Mouse (Mus musculus) MEL (cell line): ENCODE results near the gene Hist1h2bc. TPM values are rescaled to one million over a fixed set of nuclear protein-coding genes. Genes with fewer than 3 reads are reported as not detected.

ENCODE experiments used
- DNase-seq: peaks from one replicate; pipeline ENCODE4 v3.0.0; 2011; ENCODE audit warnings: low read depth, low spot score
- H3K27ac ChIP-seq: 2 replicates; pipeline ENCODE4 v1.5.1; 2012; ENCODE audit warnings: low read depth, mild to moderate bottlenecking, control low read depth, low read length, moderate library complexity; ENCODE audit not compliant: control insufficient read depth
- H3K27me3 ChIP-seq, 2 experiments: fragments of 150-350 bp in 1 of 2; sonication (generic) in 1 of 2; 2 replicates each; pipeline ENCODE4 v1.6.1; 2012; ENCODE audit warnings: low read length in 2 of 2, mild to moderate bottlenecking in 2 of 2, improper control_type of control experiment in 1 of 2, moderate library complexity in 1 of 2; ENCODE audit not compliant: insufficient read depth in 2 of 2, control insufficient read depth in 1 of 2
- H3K36me3 ChIP-seq, 2 experiments: 2 replicates each; pipeline ENCODE4 v1.6.1; 2012 to 2014; ENCODE audit warnings: low read length in 2 of 2, improper control_type of control experiment in 1 of 2, inconsistent platforms in 1 of 2, mild to moderate bottlenecking in 1 of 2; ENCODE audit not compliant: insufficient read depth in 2 of 2, control insufficient read depth in 1 of 2
- H3K4me1 ChIP-seq, 2 experiments: fragments of 150-350 bp in 1 of 2; sonication (generic) in 1 of 2; 2 replicates each; pipeline ENCODE4 v1.6.1; 2012; ENCODE audit warnings: low read length in 2 of 2, improper control_type of control experiment in 1 of 2, mild to moderate bottlenecking in 1 of 2; ENCODE audit not compliant: insufficient read depth in 2 of 2, control insufficient read depth in 1 of 2
- H3K4me3 ChIP-seq, 2 experiments: fragments of 150-350 bp in 1 of 2; sonication (generic) in 1 of 2; 2 replicates each; pipeline ENCODE4 v1.5.1; 2012; ENCODE audit warnings: low read depth in 2 of 2, low read length in 2 of 2, mild to moderate bottlenecking in 2 of 2, moderate library complexity in 2 of 2, control low read depth in 1 of 2, improper control_type of control experiment in 1 of 2; ENCODE audit not compliant: control insufficient read depth in 1 of 2, insufficient read depth in 1 of 2
- H3K79me2 ChIP-seq: 2 replicates; pipeline ENCODE4 v1.6.1; 2012; ENCODE audit warnings: mild to moderate bottlenecking, low read length, moderate library complexity; ENCODE audit not compliant: control insufficient read depth, poor library complexity, insufficient read depth
- H3K9ac ChIP-seq: 2 replicates; pipeline ENCODE4 v1.6.1; 2012; ENCODE audit warnings: low read depth, mild to moderate bottlenecking, control low read depth, low read length, moderate library complexity; ENCODE audit not compliant: control insufficient read depth, poor library complexity, severe bottlenecking
- H3K9me3 ChIP-seq: fragments of 150-350 bp; sonication (generic); replicated peaks from 2 replicates; pipeline ENCODE4 v1.6.1; 2012; ENCODE audit warnings: mild to moderate bottlenecking, low read length, improper control_type of control experiment, moderate library complexity; ENCODE audit not compliant: insufficient read depth
- BHLHE40 ChIP-seq: IDR thresholded peaks from 2 replicates; pipeline ENCODE4 v1.6.1; 2012; ENCODE audit warnings: low read depth, mild to moderate bottlenecking, inconsistent platforms, low read length, improper control_type of control experiment, borderline replicate concordance
- CTCF ChIP-seq, 3 experiments: IDR thresholded peaks in 2 of 3; conservative IDR thresholded peaks in 1 of 3; 2 replicates each; pipeline ENCODE4 v1.5.1; 2011 to 2012; ENCODE audit warnings: low read length in 3 of 3, low read depth in 2 of 3, mild to moderate bottlenecking in 2 of 3, improper control_type of control experiment in 1 of 3, inconsistent platforms in 1 of 3, mixed read lengths in 1 of 3, moderate library complexity in 1 of 3; ENCODE audit not compliant: control insufficient read depth in 1 of 3, insufficient read depth in 1 of 3, poor library complexity in 1 of 3, severe bottlenecking in 1 of 3
- E2F4 ChIP-seq: IDR thresholded peaks from 2 replicates; pipeline ENCODE4 v1.6.1; 2011; ENCODE audit warnings: low read depth, low read length, improper control_type of control experiment, borderline replicate concordance
- ELF1 ChIP-seq: IDR thresholded peaks from 2 replicates; pipeline ENCODE4 v1.6.1; 2014; ENCODE audit warnings: low read depth, mild to moderate bottlenecking, inconsistent platforms, low read length, improper control_type of control experiment, moderate library complexity
- EP300 ChIP-seq, 2 experiments: IDR thresholded peaks; 2 replicates each; pipeline ENCODE4 v1.6.1; 2011; ENCODE audit warnings: improper control_type of control experiment in 2 of 2, low read length in 2 of 2, low read depth in 1 of 2, mild to moderate bottlenecking in 1 of 2
- GABPA ChIP-seq: IDR thresholded peaks from 2 replicates; pipeline ENCODE4 v1.6.1; 2012; ENCODE audit warnings: low read depth, mild to moderate bottlenecking, inconsistent platforms, low read length, improper control_type of control experiment, moderate library complexity
- GATA1 ChIP-seq: IDR thresholded peaks from 2 replicates; pipeline ENCODE4 v1.6.1; 2011; ENCODE audit warnings: low read depth, low read length, improper control_type of control experiment
- HCFC1 ChIP-seq: IDR thresholded peaks from 2 replicates; pipeline ENCODE4 v1.6.1; 2012; ENCODE audit warnings: low read depth, mild to moderate bottlenecking, inconsistent platforms, low read length, improper control_type of control experiment, moderate library complexity
- JUND ChIP-seq: IDR thresholded peaks from 2 replicates; pipeline ENCODE4 v1.6.1; 2011; ENCODE audit warnings: low read depth, mild to moderate bottlenecking, improper control_type of control experiment, low read length
- MAFK ChIP-seq: IDR thresholded peaks from 2 replicates; pipeline ENCODE4 v1.6.1; 2011; ENCODE audit warnings: low read depth, mild to moderate bottlenecking, low read length, improper control_type of control experiment, borderline replicate concordance
- MAX ChIP-seq: IDR thresholded peaks from 2 replicates; pipeline ENCODE4 v1.6.1; 2011; ENCODE audit warnings: low read length, improper control_type of control experiment
- MAZ ChIP-seq: IDR thresholded peaks from 2 replicates; pipeline ENCODE4 v1.6.1; 2012; ENCODE audit warnings: low read depth, mild to moderate bottlenecking, inconsistent platforms, low read length, improper control_type of control experiment
- MEF2A ChIP-seq: IDR thresholded peaks from 2 replicates; pipeline ENCODE4 v1.6.1; 2014; ENCODE audit warnings: low read depth, mild to moderate bottlenecking, inconsistent platforms, low read length, improper control_type of control experiment; ENCODE audit not compliant: poor library complexity, insufficient replicate concordance, severe bottlenecking; ENCODE audit errors: extremely low read depth
- MXI1 ChIP-seq: IDR thresholded peaks from 2 replicates; pipeline ENCODE4 v1.6.1; 2011; ENCODE audit warnings: mild to moderate bottlenecking, low read depth, low read length, improper control_type of control experiment
- MYB ChIP-seq: IDR thresholded peaks from 2 replicates; pipeline ENCODE4 v1.6.1; 2011; ENCODE audit warnings: mild to moderate bottlenecking, low read depth, low read length, improper control_type of control experiment
- MYC ChIP-seq: IDR thresholded peaks from 2 replicates; pipeline ENCODE4 v1.6.1; 2011; ENCODE audit warnings: low read depth, mild to moderate bottlenecking, low read length, improper control_type of control experiment, moderate library complexity
- NELFE ChIP-seq: IDR thresholded peaks from 2 replicates; pipeline ENCODE4 v1.6.1; 2011; ENCODE audit warnings: low read depth, low read length, improper control_type of control experiment
- POLR2A ChIP-seq, 2 experiments: IDR thresholded peaks; 2 replicates each; pipeline ENCODE4 v1.6.1; 2011 to 2012; ENCODE audit warnings: low read length in 2 of 2, mild to moderate bottlenecking in 2 of 2, control low read depth in 1 of 2, improper control_type of control experiment in 1 of 2, low read depth in 1 of 2, moderate library complexity in 1 of 2; ENCODE audit not compliant: control insufficient read depth in 1 of 2, insufficient read depth in 1 of 2, poor library complexity in 1 of 2
- POLR2AphosphoS2 ChIP-seq: IDR thresholded peaks from 2 replicates; pipeline ENCODE4 v1.6.1; 2011; ENCODE audit warnings: low read length, improper control_type of control experiment
- POLR2AphosphoS5 ChIP-seq: IDR thresholded peaks from 2 replicates; pipeline ENCODE4 v1.6.1; 2012; ENCODE audit warnings: low read depth, borderline replicate concordance, mild to moderate bottlenecking, inconsistent platforms, low read length, moderate library complexity, mixed read lengths
- RAD21 ChIP-seq: IDR thresholded peaks from 2 replicates; pipeline ENCODE4 v1.6.1; 2011; ENCODE audit warnings: mild to moderate bottlenecking, low read depth, low read length, improper control_type of control experiment
- RCOR1 ChIP-seq: IDR thresholded peaks from 2 replicates; pipeline ENCODE4 v1.6.1; 2012; ENCODE audit warnings: low read depth, mild to moderate bottlenecking, inconsistent platforms, low read length, improper control_type of control experiment
- SIN3A ChIP-seq: IDR thresholded peaks from 2 replicates; pipeline ENCODE4 v1.6.1; 2012; ENCODE audit warnings: low read length, improper control_type of control experiment, inconsistent platforms
- SMC3 ChIP-seq: IDR thresholded peaks from 2 replicates; pipeline ENCODE4 v1.6.1; 2011; ENCODE audit warnings: low read depth, low read length, improper control_type of control experiment
- TAL1 ChIP-seq: IDR thresholded peaks from 2 replicates; pipeline ENCODE4 v1.6.1; 2012; ENCODE audit warnings: mild to moderate bottlenecking, inconsistent platforms, low read length, moderate library complexity, mixed read lengths
- TBP ChIP-seq: IDR thresholded peaks from 2 replicates; pipeline ENCODE4 v1.8.0; 2011; ENCODE audit warnings: low read depth, low read length, improper control_type of control experiment
- TCF12 ChIP-seq: IDR thresholded peaks from 2 replicates; pipeline ENCODE4 v1.6.1; 2014; ENCODE audit warnings: low read depth, mild to moderate bottlenecking, inconsistent platforms, low read length, improper control_type of control experiment, moderate library complexity
- UBTF ChIP-seq: IDR thresholded peaks from 2 replicates; pipeline ENCODE4 v1.6.1; 2012; ENCODE audit warnings: low read depth, mild to moderate bottlenecking, inconsistent platforms, low read length, improper control_type of control experiment, moderate library complexity, borderline replicate concordance; ENCODE audit not compliant: insufficient read depth
- USF1 ChIP-seq: IDR thresholded peaks from 2 replicates; pipeline ENCODE4 v1.6.1; 2014; ENCODE audit warnings: low read depth, mild to moderate bottlenecking, inconsistent platforms, low read length, improper control_type of control experiment, moderate library complexity
- USF2 ChIP-seq, 2 experiments: IDR thresholded peaks; 2 replicates each; pipeline ENCODE4 v1.6.1; 2011 to 2012; ENCODE audit warnings: improper control_type of control experiment in 2 of 2, low read length in 2 of 2, borderline replicate concordance in 1 of 2, inconsistent platforms in 1 of 2, low read depth in 1 of 2, mild to moderate bottlenecking in 1 of 2; ENCODE audit not compliant: insufficient read depth in 1 of 2
- ZKSCAN1 ChIP-seq: IDR thresholded peaks from 2 replicates; pipeline ENCODE4 v1.6.1; 2012; ENCODE audit warnings: low read depth, mild to moderate bottlenecking, inconsistent platforms, low read length, improper control_type of control experiment, moderate library complexity
- ZMIZ1 ChIP-seq: IDR thresholded peaks from 2 replicates; pipeline ENCODE4 v1.6.1; 2012; ENCODE audit warnings: low read depth, mild to moderate bottlenecking, inconsistent platforms, low read length, improper control_type of control experiment, moderate library complexity
- ZNF384 ChIP-seq: IDR thresholded peaks from 2 replicates; pipeline ENCODE4 v1.6.1; 2012; ENCODE audit warnings: low read depth, mild to moderate bottlenecking, inconsistent platforms, low read length, improper control_type of control experiment
- polyA plus RNA-seq, 2 experiments: library from polyadenylated mRNA; stranded (reverse) in 1 of 2; unstranded in 1 of 2; fragments of >175 nt in 1 of 2; fragments of >200 nt in 1 of 2; gene quantifications; 2 replicates each; pipeline versions ENCODE4 v1.2.1 to v1.2.4; 2012; ENCODE audit warnings: low replicate concordance in 2 of 2, low read depth in 1 of 2; ENCODE audit not compliant: insufficient read length in 2 of 2, insufficient read depth in 1 of 2, missing spikeins in 1 of 2
- total RNA-seq: library from RNA; depleted of rRNA; stranded (reverse); fragments of 300-350 nt; gene quantifications from 2 replicates; pipeline ENCODE4 v1.2.3, GENCODE M21; 2012

The Hist1h2bc gene
- total and polyA plus RNA-seq, 3 experiments: 3.1 to 694 TPM; not detected in 1

GRCm38 (mm10) chr13:23697491-23698299, 13.7 kb downstream of the Hist1h2bc start (continued):
- TF ChIP-seq E2F4 (no peak), GATA1 (no peak), MAX (no peak), USF2 (IDR thresholded peaks at IDR 0.05; ENCODE audit: borderline replicate concordance in 1 of 2, insufficient read depth in 1 of 2, low read depth in 1 of 2, low read length in 2 of 2) (no peak), MAZ (no peak), POLR2AphosphoS5 (no peak; the same call in 1 of the 2 replicates), MYC (no peak)

GRCm38 (mm10) chr13:23698300-23698693, 14.3 kb downstream of the Hist1h2bc start, which contains the start of gene Hist1h4c:
Gene Hist1h4c, minus strand, starts transcription at chr13:23698454.
- DNase-seq: peak; percentile 99
- no peaks in the 10 kb centered on the region; the same call in 1 of the 2 replicates for H3K79me2 ChIP-seq
- peak within 1 kb of the TSS; percentile 0 to 36; a peak in 3 of 4 replicates for H3K4me3 ChIP-seq
- peaks cover 0 to 31% of the 10 kb centered on the region in 2 experiments; a peak in 2 of 4 replicates for H3K4me1 ChIP-seq
- H3K27me3 ChIP-seq: no peaks in the 10 kb centered on the region
- H3K9ac ChIP-seq: peak within 1 kb of the TSS; percentile 65
- H3K27ac ChIP-seq: peak within 1 kb of the TSS; percentile 95
- H3K36me3 ChIP-seq: peaks cover 0 to 46% of the 10 kb centered on the region in 2 experiments; a peak in 2 of 4 replicates
- no peaks in the 10 kb centered on the region for H3K9me3 ChIP-seq
- no peak for TF ChIP-seq MAFK
- peak; percentile 21; the same call in 1 of the 2 replicates for TF ChIP-seq TAL1
- TF ChIP-seq USF2 (IDR thresholded peaks at IDR 0.05; ENCODE audit: borderline replicate concordance in 1 of 2, insufficient read depth in 1 of 2, low read depth in 1 of 2, low read length in 2 of 2): no peak
- no peak for TF ChIP-seq E2F4
- no peak for TF ChIP-seq ZKSCAN1
- peak; percentile 18; the same call in 1 of the 2 replicates for TF ChIP-seq UBTF
- no peak for TF ChIP-seq MXI1
- TF ChIP-seq ZMIZ1: no peak
- TF ChIP-seq MYB: no peak
- no peak for TF ChIP-seq HCFC1
- TF ChIP-seq ELF1: no peak
- TF ChIP-seq POLR2AphosphoS5: peak; percentile 99
- no peak for TF ChIP-seq JUND
- no peak for TF ChIP-seq GABPA
- no peak for TF ChIP-seq USF1
- TF ChIP-seq POLR2AphosphoS2: no peak
- TF ChIP-seq SMC3: no peak
- TF ChIP-seq POLR2A (IDR thresholded peaks at IDR 0.05; ENCODE audit: control insufficient read depth in 1 of 2, insufficient read depth in 1 of 2, low read depth in 1 of 2, low read length in 2 of 2, poor library complexity in 1 of 2): peak; percentile 100
- TF ChIP-seq ZNF384: no peak
- TF ChIP-seq RAD21: no peak
- no peak for TF ChIP-seq EP300 (IDR thresholded peaks at IDR 0.05; ENCODE audit: low read depth in 1 of 2, low read length in 2 of 2)
- no peak for TF ChIP-seq NELFE
- no peak for TF ChIP-seq TCF12
- no peak for TF ChIP-seq GATA1
- TF ChIP-seq MEF2A: no peak
- TF ChIP-seq BHLHE40: no peak
- peak in 1 of 3 experiments; percentile 15; a peak in 1 of 6 replicates for TF ChIP-seq CTCF (IDR thresholded peaks at IDR 0.05 in 2 of 3, conservative IDR thresholded peaks at IDR 0.05 in 1 of 3; ENCODE audit: control insufficient read depth in 1 of 3, insufficient read depth in 1 of 3, low read depth in 2 of 3, low read length in 3 of 3, poor library complexity in 1 of 3, severe bottlenecking in 1 of 3)
- no peak for TF ChIP-seq RCOR1
- TF ChIP-seq SIN3A: no peak
- TF ChIP-seq TBP: peak; percentile 99
